ENCODE assay signal across 10 mouse cellular contexts in the genomic region with DNA sequence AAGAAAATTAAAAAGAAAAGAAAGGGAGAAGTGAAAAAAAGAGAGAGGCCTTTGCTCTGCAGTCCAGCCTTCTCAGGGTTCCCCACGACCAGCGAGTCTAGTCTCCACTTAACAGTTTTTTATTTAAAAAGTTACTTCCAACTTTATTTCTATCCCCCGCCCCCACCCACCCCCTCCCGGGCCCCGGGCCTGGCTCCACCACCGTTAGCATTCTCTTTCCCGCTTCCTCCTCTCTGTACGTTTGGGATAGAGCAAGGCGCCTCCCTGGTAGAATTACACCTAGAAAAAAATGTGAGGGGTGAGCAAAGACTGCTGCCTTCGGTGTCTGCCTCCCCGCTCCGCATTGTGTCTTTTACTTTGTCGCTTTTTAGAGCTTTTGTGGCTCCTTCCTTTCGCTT. TPM values are rescaled to one million over a fixed set of nuclear protein-coding genes. Genes with fewer than 3 reads are reported as not detected.
DNase-seq lines count a peak whose midpoint lies in the region; ATAC-seq lines count a peak whose summit lies in the region.
"Had no signal": no experiment of that assay in that cellular context is flagged by ENCODE, and none has a peak within 500 bp of the region (broad histone marks: within the 10 kb centered on the region; RNA-seq: fewer than 3 reads in every experiment).

No protein-coding gene starts in this region.

- peak overlapping the region; percentile 45 for H3K4me2 ChIP-seq in kidney, embryonic 15.5 days
- no peak overlapping the region for H3K4me2 ChIP-seq in embryonic facial prominence, embryonic 11.5 days (ENCODE audit: low read depth, low read length)
- peak overlapping the region; percentile 41 for H3K4me2 ChIP-seq in hindbrain, embryonic 16.5 days (ENCODE audit: low read length)
- H3K4me2 ChIP-seq in midbrain, embryonic 15.5 days: peak overlapping the region; percentile 33

- no peaks in the 10 kb centered on the region for H3K9me3 ChIP-seq in kidney, embryonic 15.5 days (replicated peaks)
- H3K9me3 ChIP-seq in embryonic facial prominence, embryonic 11.5 days (replicated peaks; ENCODE audit: control insufficient read depth, low read length): no peaks in the 10 kb centered on the region
- no peaks in the 10 kb centered on the region for H3K9me3 ChIP-seq in hindbrain, embryonic 16.5 days (ENCODE audit: control insufficient read depth, low read length)
- H3K9me3 ChIP-seq in midbrain, embryonic 15.5 days: no peaks in the 10 kb centered on the region

- no peaks in the 10 kb centered on the region for H3K27me3 ChIP-seq in kidney, embryonic 15.5 days
- H3K27me3 ChIP-seq in embryonic facial prominence, embryonic 11.5 days (ENCODE audit: control insufficient read depth, insufficient read depth, low read length): no peaks in the 10 kb centered on the region
- H3K27me3 ChIP-seq in hindbrain, embryonic 16.5 days (replicated peaks; ENCODE audit: control insufficient read depth, insufficient read depth, low read length): no peaks in the 10 kb centered on the region; the same call in 1 of the 2 replicates
- H3K27me3 ChIP-seq in midbrain, embryonic 15.5 days (replicated peaks): no peaks in the 10 kb centered on the region

- WGBS in kidney, embryonic 15.5 days: 6% methylated on average over 14 of the region's 14 CpGs
- WGBS in embryonic facial prominence, embryonic 11.5 days: 3% methylated on average over 14 of the region's 14 CpGs
- 6% methylated on average over 14 of the region's 14 CpGs for WGBS in hindbrain, embryonic 16.5 days
- 3% methylated on average over 14 of the region's 14 CpGs for WGBS in midbrain, embryonic 15.5 days

- no peak overlapping the region for H3K9ac ChIP-seq in kidney, embryonic 15.5 days
- no peak overlapping the region for H3K9ac ChIP-seq in embryonic facial prominence, embryonic 11.5 days (replicated peaks; ENCODE audit: low read length)
- 0 out of 2 replicates have a peak overlapping the region, but pooled peaks have one; percentile 19 for H3K9ac ChIP-seq in hindbrain, embryonic 16.5 days (ENCODE audit: low read depth, low read length)
- no peak overlapping the region for H3K9ac ChIP-seq in midbrain, embryonic 15.5 days

- DNase-seq in kidney, adult 9 months: no peak
- DNase-seq in embryonic facial prominence, embryonic 11.5 days (ENCODE audit: low spot score): peak; percentile 49
- DNase-seq in natural killer cell, adult 2 months (ENCODE audit: low spot score in 2 of 2): no peak
- no peak for DNase-seq in thymus, postnatal 4 days
- no peak for DNase-seq in layer of hippocampus, adult 8-10 months (ENCODE audit: low spot score in 2 of 2)
- DNase-seq: cerebellum, adult 8-10 months; thymus, adult 18-20 months had no signal

- peak; percentile 77 for ATAC-seq in kidney, embryonic 15.5 days (replicated peaks; ENCODE audit: low FRiP score)
- ATAC-seq in embryonic facial prominence, embryonic 11.5 days (replicated peaks; ENCODE audit: insufficient number of reproducible peaks, low FRiP score, low TSS enrichment, low read depth): peak; percentile 70
- ATAC-seq in hindbrain, embryonic 16.5 days: peak; percentile 72
- peak; percentile 77 for ATAC-seq in midbrain, embryonic 15.5 days (replicated peaks)

- H3K27ac ChIP-seq in kidney, embryonic 15.5 days: peak overlapping the region; percentile 88
- peak overlapping the region; percentile 53; the same call in 1 of the 2 replicates for H3K27ac ChIP-seq in embryonic facial prominence, embryonic 11.5 days (replicated peaks; ENCODE audit: low read depth, low read length)
- H3K27ac ChIP-seq in hindbrain, embryonic 16.5 days (ENCODE audit: low read depth, low read length): peak overlapping the region; percentile 75; the same call in 1 of the 2 replicates
- 0 out of 2 replicates have a peak overlapping the region, but pooled peaks have one; percentile 14 for H3K27ac ChIP-seq in midbrain, embryonic 15.5 days

- H3K4me1 ChIP-seq in kidney, embryonic 15.5 days: peaks cover 20% of the 10 kb centered on the region
- H3K4me1 ChIP-seq in embryonic facial prominence, embryonic 11.5 days (ENCODE audit: control insufficient read depth, insufficient read depth, low read length): no peaks in the 10 kb centered on the region; the same call in 1 of the 2 replicates
- peaks cover 7% of the 10 kb centered on the region for H3K4me1 ChIP-seq in hindbrain, embryonic 16.5 days (ENCODE audit: control insufficient read depth, insufficient read depth, low read depth, low read length)
- peaks cover 12% of the 10 kb centered on the region for H3K4me1 ChIP-seq in midbrain, embryonic 15.5 days

- no peaks in the 10 kb centered on the region for H3K36me3 ChIP-seq in kidney, embryonic 15.5 days
- H3K36me3 ChIP-seq in embryonic facial prominence, embryonic 11.5 days (replicated peaks; ENCODE audit: control insufficient read depth, insufficient read depth, low read depth, low read length): no peaks in the 10 kb centered on the region
- no peaks in the 10 kb centered on the region for H3K36me3 ChIP-seq in hindbrain, embryonic 16.5 days (ENCODE audit: control insufficient read depth, insufficient read depth, low read length)
- H3K36me3 ChIP-seq in midbrain, embryonic 15.5 days (replicated peaks): no peaks in the 10 kb centered on the region

- peak overlapping the region; percentile 14; the same call in 1 of the 2 replicates for H3K4me3 ChIP-seq in kidney, embryonic 15.5 days (replicated peaks)
- no peak overlapping the region for H3K4me3 ChIP-seq in embryonic facial prominence, embryonic 11.5 days (ENCODE audit: low read depth, low read length)
- H3K4me3 ChIP-seq in hindbrain, embryonic 16.5 days (ENCODE audit: low read length): 0 out of 2 replicates have a peak overlapping the region, but pooled peaks have one; percentile 4
- no peak overlapping the region for H3K4me3 ChIP-seq in midbrain, embryonic 15.5 days

RNA-seq across cellular contexts. Expression of gene Nepro, which starts 51.7 kb away (rescaled TPM):
- polyA plus RNA-seq in kidney, embryonic 15.5 days (2015; fragmentation: Nextera tagmentation; extraction: Ambion mirVana): 10.5 and 11.3 TPM in 2 replicates
- polyA plus RNA-seq in embryonic facial prominence, embryonic 11.5 days (2014; fragmentation: Nextera tagmentation; extraction: Ambion mirVana): 12.6 and 14.5 TPM in 2 replicates
- 3.2 and 4.7 TPM in 2 replicates for polyA plus RNA-seq in hindbrain, embryonic 16.5 days (2015; fragmentation: Nextera tagmentation; extraction: Ambion mirVana)
- 4.4 and 4.9 TPM in 2 replicates for polyA plus RNA-seq in midbrain, embryonic 15.5 days (2015; fragmentation: Nextera tagmentation; extraction: Ambion mirVana)
- 1 to 10 TPM; 5.0 to 9.0 (median 6.0) TPM for total RNA-seq in layer of hippocampus, adult 8-10 months (2022)

Comparison
In these comparisons a context has a peak if more than half of its experiments do, and no peak if none do; other contexts are left out.
1. H3K27ac ChIP-seq: peak in every context shown above with its lines; median percentile 88 in kidney, embryonic 15.5 days; 75 in hindbrain, embryonic 16.5 days; 53 in embryonic facial prominence, embryonic 11.5 days; 14 in midbrain, embryonic 15.5 days.
2. H3K4me3 ChIP-seq: peak in kidney, embryonic 15.5 days (single experiment) and hindbrain, embryonic 16.5 days (single experiment); none in embryonic facial prominence, embryonic 11.5 days (single experiment) and midbrain, embryonic 15.5 days (single experiment).
3. Peak in every context shown above with its lines, with median percentiles within 50 percentile points of each other: ATAC-seq.